Mouse (Mus musculus) T-helper 17 cell (primary cell): Measurements from ENCODE around the gene Rbm14.
"Not testable (repeated sequence)": the region's sequence is repeated elsewhere in the genome, so short reads cannot be mapped to it uniquely, and the experiment has no call there.

ENCODE experiments used
- in situ Hi-C, 2 experiments: fragments of 300-600 bp; cut with MboI, MseI; formaldehyde crosslinking; loops; 1 replicate in 1 of 2; 2 replicates in 1 of 2; pipeline ENCODE4 v1.15.1; 2025; ENCODE audit warnings: high pct_unique_total_duplicates in 2 of 2

Rbm14 gene

DNA sequence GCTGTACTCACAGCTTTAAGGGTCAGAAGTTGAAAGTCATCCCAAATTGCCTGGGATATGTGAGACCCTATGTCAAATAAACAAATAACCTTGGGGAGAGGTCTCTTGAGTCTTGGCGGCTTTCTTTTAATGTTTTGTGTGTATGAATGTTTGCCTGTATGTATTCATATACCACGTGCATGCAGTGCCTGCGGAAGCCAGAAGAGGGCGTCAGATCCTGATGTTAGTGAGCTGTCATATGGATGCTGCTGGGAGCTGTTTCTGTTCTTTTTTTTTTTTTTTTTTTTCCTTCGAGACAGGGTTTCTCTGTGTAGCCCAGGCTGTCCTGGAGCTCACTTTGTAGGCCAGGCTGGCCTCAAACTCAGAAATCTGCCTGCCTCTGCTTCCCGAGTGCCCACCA lies 1.6 kb upstream of the Rbm14 start:
- in situ Hi-C loops = no loop called here

DNA sequence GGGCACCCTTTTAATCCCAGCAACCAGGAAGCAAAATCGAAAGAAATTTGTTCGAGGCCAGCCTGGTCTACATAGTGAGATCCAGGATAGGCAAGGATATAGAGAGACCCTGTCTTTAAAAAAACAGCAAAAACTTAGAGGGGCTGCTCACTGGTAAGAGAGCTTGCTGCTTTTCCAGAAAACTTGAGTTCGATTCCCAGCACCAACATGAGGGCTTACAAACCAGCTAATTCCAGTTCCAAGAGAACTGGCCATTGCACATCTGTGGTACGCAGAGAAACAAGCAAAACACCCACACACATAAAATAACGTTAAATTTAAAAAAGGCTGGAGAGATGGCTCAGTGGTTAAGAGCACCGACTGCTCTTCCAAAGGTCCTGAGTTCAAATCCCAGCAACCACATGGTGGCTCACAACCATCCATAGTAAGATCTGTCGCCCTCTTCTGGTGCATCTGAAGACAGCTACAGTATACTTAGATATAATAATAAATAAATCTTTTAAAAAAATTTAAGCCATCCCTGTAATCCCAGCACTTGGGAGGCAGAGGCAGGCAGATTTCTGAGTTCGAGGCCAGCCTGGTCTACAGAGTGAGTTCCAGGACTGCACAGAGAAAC lies 1.0 kb upstream of the Rbm14 start:
- in situ Hi-C loops = not testable (repeated sequence)

DNA sequence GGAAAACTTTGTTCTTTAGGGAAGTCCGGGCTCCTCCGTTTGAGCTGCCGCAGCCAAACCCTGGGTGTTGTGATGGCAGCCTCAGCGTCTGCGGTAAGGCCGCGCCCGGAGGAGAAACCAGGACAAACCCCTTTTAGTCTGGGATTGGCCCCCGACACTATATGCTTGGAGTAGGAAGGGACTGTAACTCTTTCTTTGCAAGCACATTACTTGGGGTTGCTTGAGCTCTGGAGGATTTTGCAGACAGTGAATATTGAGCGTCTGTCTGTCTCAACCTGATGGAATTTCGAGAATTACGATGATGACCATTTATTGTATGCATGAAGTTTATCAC lies 442 bp upstream of the Rbm14 start:
- in situ Hi-C loops = no loop called here

DNA sequence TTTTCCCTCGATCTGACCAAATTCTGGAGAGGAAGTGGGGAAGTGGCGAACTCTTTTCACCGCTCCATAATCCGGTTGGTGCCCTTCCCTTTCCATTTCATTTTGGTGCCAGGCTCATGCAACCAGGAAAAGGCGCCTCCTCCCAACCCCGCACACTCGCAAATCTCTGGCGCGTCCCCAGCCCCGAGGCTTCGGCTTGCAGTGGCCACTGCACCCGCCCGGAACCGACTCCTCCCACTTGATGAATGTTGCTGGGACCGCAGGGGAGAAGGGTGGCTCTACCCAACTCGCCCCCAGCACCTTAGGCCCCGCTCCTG lies 730 bp downstream of the Rbm14 start:
- in situ Hi-C loops = no loop called here

DNA sequence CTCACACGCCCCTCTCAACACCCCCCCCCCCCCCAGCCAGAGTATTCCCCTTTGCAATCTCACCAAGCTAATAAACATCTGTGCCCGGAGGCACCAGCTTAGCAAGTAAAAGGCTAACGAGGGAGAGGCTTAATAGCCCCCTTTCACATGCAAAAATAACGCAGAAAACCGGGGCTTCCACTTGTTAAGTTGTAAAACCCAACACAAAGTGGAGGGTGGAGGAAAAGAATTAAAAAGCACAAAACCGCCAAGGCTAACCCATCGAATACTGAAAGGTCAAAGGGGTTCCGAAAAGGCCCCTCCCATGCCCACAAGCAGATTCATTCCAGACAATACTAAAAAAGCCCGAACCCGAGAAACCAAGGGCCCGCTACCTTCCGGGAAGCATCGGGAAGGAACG lies 1.1 kb downstream of the Rbm14 start:
- in situ Hi-C loops = no loop called here

DNA sequence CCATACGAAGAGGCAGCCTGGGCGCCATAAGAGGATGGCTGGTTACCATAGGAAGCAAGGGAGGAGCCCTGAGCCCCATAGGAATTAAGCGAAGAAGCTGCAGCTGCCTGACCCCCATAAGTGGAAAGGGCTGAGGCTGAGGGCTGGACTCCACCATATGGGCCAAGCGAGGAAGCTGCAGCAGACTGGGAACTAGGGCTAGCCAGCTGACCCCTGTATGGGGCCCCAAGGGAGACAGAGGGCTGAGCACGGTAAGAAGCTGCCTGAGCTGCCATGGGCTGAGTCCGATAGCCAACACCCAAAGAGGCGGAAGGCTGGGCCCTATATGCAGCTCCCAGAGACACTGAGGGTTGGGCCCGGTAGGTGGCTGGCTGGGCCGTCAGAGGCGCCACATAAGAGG lies 8.2 kb downstream of the Rbm14 start:
- in situ Hi-C loops = no loop called here

DNA sequence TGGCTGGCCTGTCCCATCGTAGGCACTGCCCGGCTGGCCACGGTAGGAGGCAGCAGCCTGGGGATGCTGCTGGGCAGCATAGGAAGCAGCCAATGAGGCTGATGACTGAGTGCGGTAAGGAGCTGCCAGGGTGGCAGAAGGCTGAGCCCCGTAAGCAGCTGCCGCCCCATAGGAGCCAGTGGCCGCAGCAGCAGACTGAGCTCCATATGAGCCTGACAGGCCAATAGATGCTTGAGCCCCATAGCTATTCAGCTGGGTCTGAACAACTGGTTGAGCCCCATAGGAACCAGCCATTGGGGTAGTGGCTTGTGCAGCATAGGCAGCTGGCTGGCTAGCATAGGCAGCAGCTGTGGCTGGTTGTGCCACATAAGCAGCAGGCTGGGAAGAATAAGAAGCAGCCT lies 8.7 kb downstream of the Rbm14 start:
- in situ Hi-C loops = no loop called here

DNA sequence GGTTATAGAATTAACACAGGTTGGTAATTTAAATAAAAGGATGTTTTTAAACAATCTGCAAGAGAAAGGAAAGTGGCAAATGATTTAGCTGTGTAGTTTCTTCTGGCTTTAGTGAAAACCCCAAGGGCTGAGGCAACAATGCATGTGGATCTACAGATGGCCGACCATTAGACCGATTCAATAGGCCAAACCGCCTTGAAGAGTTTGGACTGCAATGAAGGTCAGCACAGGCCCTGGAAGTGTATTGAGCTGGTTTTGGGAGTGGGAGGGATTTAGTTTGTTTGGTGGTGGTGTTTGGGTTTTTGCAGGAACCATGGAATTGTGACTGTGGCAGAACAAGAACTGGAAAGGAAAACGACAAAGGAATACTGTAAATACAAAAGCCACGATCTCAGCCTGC lies 12.4 kb downstream of the Rbm14 start:
- in situ Hi-C loops = no loop called here

DNA sequence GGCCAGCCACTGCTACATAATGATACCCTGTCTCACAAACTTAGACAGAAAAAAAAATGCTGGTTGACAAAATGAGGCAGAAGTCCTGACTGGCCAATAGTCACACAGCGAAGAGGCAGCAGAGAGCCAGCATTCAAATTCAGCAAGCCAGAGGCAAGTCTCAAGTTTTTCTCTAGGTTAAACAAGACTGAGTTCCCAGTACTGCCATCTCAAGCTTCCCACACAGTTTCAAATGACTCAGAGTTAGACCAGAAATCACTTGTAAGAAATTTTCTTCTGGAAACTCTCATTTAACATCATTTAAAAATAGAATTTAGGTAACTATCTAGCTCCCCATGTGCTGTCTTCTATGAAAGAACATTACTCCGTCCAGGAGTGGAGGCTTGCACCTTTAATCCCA lies 13.6 kb downstream of the Rbm14 start:
- in situ Hi-C loops = no loop called here

DNA sequence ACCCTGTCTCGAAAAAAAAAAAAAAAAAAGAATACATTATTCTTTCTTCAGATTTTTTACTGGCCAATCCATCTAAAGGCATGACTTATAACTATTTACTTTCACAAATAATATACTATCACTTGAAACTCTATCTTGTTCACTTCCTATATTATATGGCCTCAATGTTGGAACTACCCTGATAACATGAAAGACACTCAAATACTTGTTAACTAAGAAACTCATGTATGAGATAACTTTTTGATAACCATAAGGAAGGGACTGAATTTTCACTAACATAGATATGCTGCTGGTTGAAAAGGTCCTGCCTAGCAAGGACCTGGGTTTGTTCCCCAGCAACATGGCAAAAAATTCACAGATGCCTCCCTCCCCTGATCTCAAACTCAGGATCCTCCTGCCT lies 15.5 kb downstream of the Rbm14 start:
- in situ Hi-C loops = no loop called here

DNA sequence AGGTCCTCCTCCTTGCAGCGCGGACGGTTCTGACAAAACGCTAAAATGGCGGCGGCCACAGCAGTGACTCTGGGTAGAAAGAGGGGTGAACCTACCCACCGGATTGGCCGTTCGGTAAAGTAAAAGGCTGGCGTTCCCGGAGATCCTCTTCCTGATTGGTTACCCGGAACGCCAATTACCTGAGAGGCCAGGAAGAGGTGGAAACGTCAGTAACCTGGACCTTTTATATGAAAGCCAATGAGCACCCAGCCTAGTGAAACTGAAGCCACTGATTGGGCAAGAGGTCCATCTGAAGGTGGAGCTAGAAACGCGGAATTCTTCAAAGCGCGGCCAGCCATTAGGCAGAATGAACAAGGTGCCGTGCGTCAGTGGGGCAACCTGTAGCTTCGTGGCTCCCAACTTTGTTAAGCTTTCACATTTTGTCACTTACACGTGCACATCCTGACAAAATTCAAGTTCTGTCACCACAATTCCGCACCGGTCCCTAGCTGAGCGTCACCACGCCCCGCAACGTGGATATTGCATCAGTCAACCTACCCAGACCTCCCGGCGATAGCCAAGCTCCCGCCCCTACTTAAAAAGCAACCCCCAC lies 17.5 kb downstream of the Rbm14 start, which contains the start of gene Rbm4:
Rbm4 (minus strand) TSS at position 71 of the 592 bp plus-strand sequence.
- in situ Hi-C loops = loop anchor here (5.0 kb wide), 1 partner anchor 37 kb away; the partner anchor contains the start of gene Rbm4b (in 2 of the 2)

DNA sequence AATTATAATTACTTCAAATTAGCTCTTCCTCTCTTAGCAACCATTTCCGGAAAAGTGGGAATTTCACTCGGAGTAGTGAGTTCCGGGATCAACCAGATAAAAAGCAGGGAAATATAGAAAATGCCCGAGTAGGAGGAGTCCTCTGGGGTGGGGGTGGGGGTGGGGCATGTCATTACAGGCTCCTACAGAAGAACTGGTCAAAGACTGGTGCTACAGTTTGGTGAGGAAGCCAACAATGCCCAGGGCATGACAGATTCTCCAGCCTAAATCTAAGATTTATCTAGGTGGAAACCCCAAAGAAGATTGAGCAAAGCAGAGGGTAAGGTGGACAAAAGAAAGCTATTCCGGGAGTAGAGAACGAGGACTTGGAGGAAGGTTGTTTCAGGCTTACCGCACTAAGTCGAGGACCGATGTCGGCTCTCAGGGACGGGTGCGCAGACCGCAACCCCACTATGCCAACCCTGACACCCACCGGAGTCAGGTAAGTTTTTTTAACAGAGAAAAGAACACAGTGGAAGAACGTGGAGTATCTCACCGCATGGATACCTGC lies 18.1 kb downstream of the Rbm14 start:
- in situ Hi-C loops = loop anchor here (5.0 kb wide), 1 partner anchor 36 kb away; the partner anchor contains the start of gene Rbm4b (in 2 of the 2)

DNA sequence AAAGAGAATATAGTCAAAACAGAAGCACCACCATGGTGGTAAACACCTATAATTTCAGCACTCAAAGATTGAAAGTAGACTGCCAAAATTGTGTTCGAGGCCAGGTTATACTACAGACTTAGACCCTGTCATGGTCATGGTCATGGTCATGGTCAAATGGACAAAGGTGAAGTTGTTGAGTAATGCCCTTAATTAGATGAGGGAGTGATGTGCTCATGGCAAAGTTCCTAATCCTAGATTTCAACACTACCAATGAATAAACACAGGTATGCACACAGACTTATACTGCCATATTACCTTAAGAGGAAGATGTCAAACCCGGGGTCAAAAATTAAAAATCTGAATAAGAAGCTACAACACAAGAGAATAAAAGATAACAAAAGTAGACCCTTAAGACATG lies 25.1 kb downstream of the Rbm14 start:
- in situ Hi-C loops = no loop called here

DNA sequence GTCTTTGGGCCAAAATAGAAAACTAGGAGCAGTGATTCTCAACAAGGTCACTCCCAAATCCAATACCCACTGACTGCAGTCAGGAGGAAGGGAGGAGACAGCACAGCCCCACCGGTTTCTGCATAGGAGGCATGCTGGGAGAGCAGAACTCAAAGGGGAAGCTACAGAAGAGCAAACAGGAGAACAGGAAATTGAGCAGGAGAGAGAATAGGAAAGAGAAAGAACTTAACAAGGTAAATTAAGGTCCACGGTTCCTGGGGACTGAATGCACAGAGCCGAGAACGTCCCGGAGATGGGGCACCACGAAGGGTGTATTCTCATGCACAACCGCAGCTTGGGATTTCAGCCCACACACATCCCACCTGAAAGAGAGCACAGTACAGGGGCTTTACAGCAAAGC lies 26.2 kb downstream of the Rbm14 start:
- in situ Hi-C loops = no loop called here

DNA sequence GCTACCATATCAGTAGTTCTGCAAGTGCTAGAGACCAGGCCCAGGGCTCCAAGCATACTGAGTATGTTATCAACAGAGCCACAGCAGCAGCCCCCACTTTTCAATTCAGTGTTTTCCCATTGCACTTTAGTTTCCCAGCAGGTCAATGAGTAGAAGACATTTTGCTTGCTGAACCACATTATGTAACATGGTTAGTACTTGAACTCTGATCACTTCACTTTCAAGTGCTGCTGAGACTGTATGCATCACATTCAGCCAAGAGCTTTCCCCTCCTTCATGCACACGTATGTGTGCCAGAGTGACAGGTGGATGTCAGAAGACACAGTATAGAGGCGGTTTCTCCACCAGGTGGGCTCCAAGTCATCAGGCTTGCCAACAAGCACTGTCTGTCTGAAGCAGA lies 28.5 kb downstream of the Rbm14 start:
- in situ Hi-C loops = no loop called here

DNA sequence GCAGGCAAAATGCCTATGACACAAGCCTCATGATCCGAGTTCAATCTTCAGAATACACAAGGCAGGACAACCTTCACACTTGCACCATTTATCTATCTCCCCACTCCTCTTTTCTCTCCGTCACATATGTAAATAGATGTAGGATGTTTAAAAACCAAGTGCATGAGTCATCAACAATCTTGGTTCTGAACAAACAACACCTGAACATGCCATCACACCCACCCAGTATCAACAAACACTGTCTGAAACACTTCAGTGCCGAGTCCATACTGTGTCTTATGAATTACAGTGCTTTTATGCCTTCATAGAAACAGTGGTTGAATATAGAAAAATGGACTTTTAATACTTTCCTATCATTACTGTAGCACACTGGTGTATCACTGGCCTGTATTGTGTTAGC lies 38.6 kb downstream of the Rbm14 start:
- in situ Hi-C loops = no loop called here

DNA sequence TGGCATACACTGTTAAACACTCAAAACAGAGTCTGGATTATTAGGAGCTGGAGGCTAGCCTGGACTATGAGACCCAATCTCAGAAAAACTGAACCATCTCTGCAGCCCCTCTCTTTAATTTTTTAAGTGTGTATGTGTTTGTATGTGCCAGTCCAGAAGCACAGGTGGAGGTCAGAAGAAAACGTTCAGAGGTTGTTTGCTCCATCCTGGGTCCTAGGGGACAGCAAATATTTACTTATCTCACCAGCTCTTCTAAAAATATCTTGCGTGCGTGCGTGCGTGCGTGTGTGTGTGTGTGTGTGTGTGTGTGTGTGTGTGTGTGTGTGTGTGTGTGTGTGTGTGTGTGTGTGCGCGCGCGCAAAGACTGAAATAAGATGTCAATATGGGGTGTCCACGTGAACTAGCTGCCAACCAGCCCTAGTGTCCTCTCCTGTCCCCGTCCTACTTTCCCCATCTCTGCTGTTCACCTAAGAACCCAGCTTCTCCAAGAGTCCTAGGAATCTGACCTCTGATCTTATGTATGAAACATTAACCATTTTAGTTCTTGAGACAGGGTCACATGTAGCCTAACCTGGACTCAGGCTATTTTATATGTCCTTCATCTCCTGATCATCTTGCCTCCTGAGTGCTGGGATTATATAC lies 43.8 kb downstream of the Rbm14 start:
- in situ Hi-C loops = no loop called here

DNA sequence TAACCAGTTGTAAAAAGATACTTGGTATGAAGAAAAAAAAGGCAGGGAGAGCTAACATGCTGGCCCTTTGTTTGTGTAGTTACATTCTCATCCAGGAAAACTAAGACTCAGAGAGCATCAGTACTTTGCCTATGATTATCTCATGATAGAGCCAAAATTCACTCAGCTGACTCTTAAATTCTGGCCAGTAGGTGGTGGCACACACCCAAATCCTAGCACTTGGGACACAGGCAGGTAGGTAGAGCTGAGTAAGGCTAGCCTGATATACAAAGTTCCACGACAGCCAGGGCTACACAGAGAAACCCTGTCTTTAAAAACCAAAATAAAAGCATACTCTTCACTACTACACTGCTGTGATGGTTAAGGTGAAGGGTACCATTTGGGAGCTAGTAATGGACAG lies 48.6 kb downstream of the Rbm14 start:
- in situ Hi-C loops = no loop called here

DNA sequence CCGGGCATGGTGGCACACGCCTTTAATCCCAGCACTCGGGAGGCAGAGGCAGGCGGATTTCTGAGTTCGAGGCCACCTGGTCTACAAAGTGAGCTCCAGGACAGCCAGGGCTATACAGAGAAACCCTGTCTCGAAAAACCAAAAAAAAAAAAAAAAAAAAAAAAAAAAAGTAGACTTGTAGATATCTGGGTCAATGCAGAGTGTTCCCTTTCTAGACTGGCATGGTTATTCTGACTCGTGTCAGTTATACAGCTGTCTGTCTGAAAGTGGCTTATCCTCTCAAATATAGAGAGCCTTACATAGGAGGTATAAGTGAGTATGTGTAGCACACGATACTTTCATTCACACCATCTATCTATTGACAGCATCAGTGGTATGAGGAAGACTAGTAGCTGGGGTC lies 50.9 kb downstream of the Rbm14 start:
- in situ Hi-C loops = not testable (repeated sequence)

DNA sequence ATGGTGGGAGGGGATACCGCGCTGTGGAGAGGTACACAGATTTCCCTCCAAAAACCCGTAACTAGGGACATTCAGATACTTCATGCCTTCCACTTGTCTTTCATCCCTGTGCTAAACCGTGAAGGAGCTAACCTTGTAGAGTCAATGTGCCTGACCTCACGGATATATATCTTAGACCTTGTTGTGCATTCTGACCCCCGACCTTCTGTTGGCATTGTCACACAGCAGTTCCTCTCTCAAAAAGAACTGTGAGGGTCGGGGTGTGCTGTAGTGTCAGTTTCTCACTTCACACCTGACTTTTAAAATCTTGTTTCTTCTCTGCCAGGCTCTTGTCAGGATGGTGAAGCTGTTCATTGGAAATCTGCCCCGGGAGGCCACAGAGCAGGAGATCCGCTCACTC lies 54.5 kb downstream of the Rbm14 start:
- in situ Hi-C loops = loop anchor here (5.0 kb wide), 2 partner anchors 35 to 150 kb away; partner anchors contain the start of genes Rbm4 (in 2 of the 2) and Bbs1 (in 1 of the 2)

DNA sequence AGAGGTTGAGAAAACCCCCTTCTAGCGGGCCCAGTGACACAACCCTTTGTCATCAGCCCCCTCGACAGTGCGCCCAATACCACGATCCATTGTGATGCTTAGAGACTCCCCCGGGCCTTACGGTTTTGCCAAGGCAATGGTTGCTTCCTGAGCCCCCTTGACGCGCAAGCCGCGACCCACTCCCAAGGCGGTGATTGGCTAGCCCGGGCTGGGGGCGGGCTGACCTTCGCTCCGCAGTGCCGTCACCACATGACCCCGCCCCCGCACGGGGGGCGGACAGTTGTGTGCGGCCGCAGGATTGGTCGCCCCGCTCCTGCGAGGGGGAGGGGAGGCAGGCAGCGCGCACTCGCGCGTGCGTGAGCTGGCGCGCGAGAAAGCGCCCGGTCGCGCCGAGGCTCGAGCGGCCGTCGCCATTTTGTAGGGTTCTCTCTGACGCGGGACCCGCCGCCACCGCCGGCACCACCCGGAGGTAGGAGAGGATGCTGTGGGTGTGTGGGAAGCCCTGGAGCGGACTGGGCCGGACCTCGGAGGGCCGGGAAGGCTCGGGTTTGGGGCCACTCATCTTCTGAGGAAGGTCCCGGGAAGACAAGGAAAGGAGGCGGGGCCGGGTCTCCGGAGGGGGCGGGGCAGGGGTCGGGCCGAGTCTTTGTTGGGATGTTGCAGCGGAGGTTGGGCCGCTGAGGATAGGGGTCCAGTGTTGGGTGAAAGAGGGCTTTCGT lies 55.1 kb downstream of the Rbm14 start, which contains the start of gene Rbm4b:
Rbm4b (plus strand) TSS at position 305 of the 719 bp plus-strand sequence.
- in situ Hi-C loops = loop anchor here (5.0 kb wide), 2 partner anchors 36 to 151 kb away; partner anchors contain the start of genes Rbm4 (in 2 of the 2) and Bbs1 (in 1 of the 2)
